Mouse (Mus musculus) left cerebral cortex, adult 11 months (tissue): ENCODE results near the gene Zmiz2.
"Not testable (repeated sequence)": the region's sequence is repeated elsewhere in the genome, so short reads cannot be mapped to it uniquely, and the experiment has no call there.

Experiments used
- DNase-seq: peaks from one replicate; pipeline ENCODE4 v3.0.0; 2022; ENCODE audit warnings: low spot score

Zmiz2 gene

GRCm38 (mm10) chr11:6398141-6398540, 9.3 kb downstream of the Zmiz2 start:
- DNase-seq = no peak

- DNase-seq = no peak
Measured at GRCm38 (mm10) chr11:6402515-6403510, 13.9 kb downstream of the Zmiz2 start.

GRCm38 (mm10) chr11:6403830-6404405, 15.0 kb downstream of the Zmiz2 start:
- DNase-seq = no peak

GRCm38 (mm10) chr11:6404699-6405566, 16.1 kb downstream of the Zmiz2 start:
- DNase-seq = no peak

GRCm38 (mm10) chr11:6405591-6406081, 16.8 kb downstream of the Zmiz2 start:
- DNase-seq = no peak

- no peak for DNase-seq
Measured at GRCm38 (mm10) chr11:6406251-6407161, 17.6 kb downstream of the Zmiz2 start.

- no peak for DNase-seq
Measured at GRCm38 (mm10) chr11:6407162-6407621, 18.3 kb downstream of the Zmiz2 start.

- DNase-seq = no peak
Measured at GRCm38 (mm10) chr11:6410050-6410602, 21.3 kb downstream of the Zmiz2 start.

GRCm38 (mm10) chr11:6410755-6411154, 21.9 kb downstream of the Zmiz2 start:
- not testable (repeated sequence) for DNase-seq

GRCm38 (mm10) chr11:6411684-6412083, 22.8 kb downstream of the Zmiz2 start:
- DNase-seq = peak; percentile 71

GRCm38 (mm10) chr11:6413264-6413663, 24.4 kb downstream of the Zmiz2 start:
- no peak for DNase-seq

- DNase-seq = no peak
Measured at GRCm38 (mm10) chr11:6414751-6415550, 26.1 kb downstream of the Zmiz2 start, which contains the start of gene Ppia. TSS of gene Ppia (plus strand) at chr11:6415443.

- peak; percentile 98 for DNase-seq
Measured at GRCm38 (mm10) chr11:6415551-6416404, 26.9 kb downstream of the Zmiz2 start.

- DNase-seq = peak; percentile 67
Measured at GRCm38 (mm10) chr11:6416405-6417034, 27.6 kb downstream of the Zmiz2 start.

GRCm38 (mm10) chr11:6417069-6417468, 28.2 kb downstream of the Zmiz2 start:
- DNase-seq = no peak

- DNase-seq = no peak
Measured at GRCm38 (mm10) chr11:6417490-6417889, 28.6 kb downstream of the Zmiz2 start.

GRCm38 (mm10) chr11:6418751-6419150, 29.9 kb downstream of the Zmiz2 start:
- DNase-seq = no peak

GRCm38 (mm10) chr11:6419156-6419555, 30.3 kb downstream of the Zmiz2 start:
- DNase-seq = not testable (repeated sequence)
